9 mouse cellular contexts compared by ENCODE assay signal in genomic region chr4:150193915-150194314, GRCm38 (mm10). TPM values are rescaled to one million over a fixed set of nuclear protein-coding genes. Genes with fewer than 3 reads are reported as not detected.
A peak's percentile ranks its signal among the peaks of the same experiment; 100 is the strongest.
DNase-seq lines count a peak whose midpoint lies in the region; ATAC-seq and TF ChIP-seq lines count a peak whose summit lies in the region.
"Had no signal": no experiment of that assay in that cellular context is flagged by ENCODE, and none has a peak within 500 bp of the region (broad histone marks: within the 10 kb centered on the region; RNA-seq: fewer than 3 reads in every experiment).

No protein-coding gene starts in this region.

- TF ChIP-seq POLR2A in spleen, adult 2 months (IDR thresholded peaks at IDR 0.05; ENCODE audit: low read depth, low read length), result no peak
- TF ChIP-seq POLR2A in brain, embryonic 14.5 days (IDR thresholded peaks at IDR 0.05; ENCODE audit: borderline replicate concordance, extremely low read depth, insufficient read depth, insufficient read length, poor library complexity, severe bottlenecking), result no peak

- H3K4me2 ChIP-seq in heart, embryonic 11.5 days, result no peak overlapping the region
- H3K4me2 ChIP-seq: lung, embryonic 15.5 days had no signal

- no peaks in the 10 kb centered on the region for H3K4me1 ChIP-seq in heart, embryonic 11.5 days (ENCODE audit: control insufficient read depth, insufficient read depth, low read length)
- H3K4me1 ChIP-seq in spleen, adult 2 months (ENCODE audit: control insufficient read depth, insufficient read depth, insufficient read length), result no peaks in the 10 kb centered on the region
- H3K4me1 ChIP-seq in limb, embryonic 10.5 days, result peaks cover 7% of the 10 kb centered on the region
- H3K4me1 ChIP-seq: lung, embryonic 15.5 days had no signal

- DNase-seq in heart, postnatal 14 days, result peak; percentile 47 to 71
- DNase-seq in spleen, adult 2 months (ENCODE audit: low read depth in 1 of 2, low spot score in 2 of 2), result peak; percentile 17 to 33
- DNase-seq in spleen, adult 12 weeks (ENCODE audit: low spot score), result no peak
- peak; percentile 42 for DNase-seq in brain, embryonic 14.5 days (ENCODE audit: low read depth)
- DNase-seq in limb, embryonic 10.5 days (ENCODE audit: low spot score), result peak; percentile 76
- DNase-seq in skeletal muscle tissue, adult 2 months (ENCODE audit: low read depth, low spot score), result peak; percentile 18
- DNase-seq in frontal cortex, postnatal 14 days (ENCODE audit: low spot score in 2 of 2), result no peak

- intact Hi-C loops in heart, postnatal 14 days (cut with DNase I), result no loop called here

- 50% methylated on average over 1 of the region's 1 CpGs for WGBS in heart, embryonic 11.5 days (ENCODE audit: insufficient replicate concordance)
- 35% methylated on average over 1 of the region's 1 CpGs for WGBS in spleen, adult 2 months
- WGBS in limb, embryonic 10.5 days, result 43% methylated on average over 1 of the region's 1 CpGs

- H3K36me3 ChIP-seq in heart, embryonic 11.5 days (ENCODE audit: control insufficient read depth, insufficient read depth, low read length), result no peaks in the 10 kb centered on the region
- no peaks in the 10 kb centered on the region for H3K36me3 ChIP-seq in spleen, adult 2 months (ENCODE audit: control insufficient read depth, insufficient read depth, low read length)
- H3K36me3 ChIP-seq in limb, embryonic 10.5 days, result no peaks in the 10 kb centered on the region
- H3K36me3 ChIP-seq: lung, embryonic 15.5 days had no signal

- H3K9ac ChIP-seq in heart, embryonic 11.5 days (ENCODE audit: low read depth, low read length), result no peak overlapping the region
- H3K9ac ChIP-seq: lung, embryonic 15.5 days had no signal

- H3K9me3 ChIP-seq in heart, embryonic 11.5 days (replicated peaks; ENCODE audit: control insufficient read depth, low read length), result no peaks in the 10 kb centered on the region
- H3K9me3 ChIP-seq in limb, embryonic 10.5 days (replicated peaks), result no peaks in the 10 kb centered on the region
- H3K9me3 ChIP-seq: lung, embryonic 15.5 days had no signal

- no peak overlapping the region for H3K27ac ChIP-seq in heart, embryonic 11.5 days (ENCODE audit: low read depth, low read length)
- no peak overlapping the region for H3K27ac ChIP-seq in spleen, adult 2 months (ENCODE audit: insufficient read depth, low read length)
- H3K27ac ChIP-seq in limb, embryonic 10.5 days, result no peak overlapping the region
- H3K27ac ChIP-seq: lung, embryonic 15.5 days had no signal

- no peaks in the 10 kb centered on the region for H3K27me3 ChIP-seq in heart, embryonic 11.5 days (ENCODE audit: control insufficient read depth, insufficient read depth, low read length)
- no peaks in the 10 kb centered on the region for H3K27me3 ChIP-seq in spleen, adult 2 months (ENCODE audit: control insufficient read depth, insufficient read depth, low read length)
- no peaks in the 10 kb centered on the region for H3K27me3 ChIP-seq in limb, embryonic 10.5 days (ENCODE audit: low read depth, poor library complexity, severe bottlenecking)
- H3K27me3 ChIP-seq: lung, embryonic 15.5 days had no signal

- peak; percentile 59; the same call in 1 of the 2 replicates for TF ChIP-seq CTCF in spleen, adult 2 months (IDR thresholded peaks at IDR 0.05; ENCODE audit: extremely low read depth, insufficient read depth, insufficient read length, insufficient replicate concordance)
- TF ChIP-seq CTCF in brain, embryonic 14.5 days (IDR thresholded peaks at IDR 0.05; ENCODE audit: borderline replicate concordance, extremely low read depth, insufficient read depth, insufficient read length), result peak; percentile 72

- no peak overlapping the region for H3K4me3 ChIP-seq in heart, embryonic 11.5 days (ENCODE audit: low read depth, low read length)
- no peak overlapping the region for H3K4me3 ChIP-seq in spleen, adult 2 months (ENCODE audit: extremely low read depth, insufficient read depth, insufficient read length)
- H3K4me3 ChIP-seq in limb, embryonic 10.5 days, result no peak overlapping the region
- H3K4me3 ChIP-seq: lung, embryonic 15.5 days had no signal

- no peak for ATAC-seq in heart, embryonic 11.5 days (replicated peaks; ENCODE audit: insufficient number of reproducible peaks, low FRiP score, low TSS enrichment)

RNA-seq across cellular contexts. Expression of gene Car6, which starts 7.2 kb away (rescaled TPM):
- total RNA-seq in heart, postnatal 14 days (2021), result not detected
- 0.32 TPM in 1 of 2 replicates, not detected in the other for polyA plus RNA-seq in heart, embryonic 11.5 days (2014; fragmentation: Nextera tagmentation; extraction: Ambion mirVana)
- not detected in 2 replicates for polyA plus RNA-seq in spleen, adult 2 months (2012; rRNA removed)
- not detected in 2 replicates for polyA plus RNA-seq in brain, embryonic 14.5 days (2012; rRNA removed)
- polyA plus RNA-seq in limb, embryonic 10.5 days (2016; fragmentation: Nextera tagmentation; extraction: Ambion mirVana), result not detected in 2 replicates
- polyA plus RNA-seq: lung, embryonic 15.5 days had no signal

RNA-seq across cellular contexts. Expression of gene Eno1, which starts 42.6 kb away (rescaled TPM):
- 100 to 1,000 TPM; 165 to 170 TPM for total RNA-seq in heart, postnatal 14 days (2021)
- 2,057 and 2,150 TPM in 2 replicates for polyA plus RNA-seq in heart, embryonic 11.5 days (2014; fragmentation: Nextera tagmentation; extraction: Ambion mirVana)
- polyA plus RNA-seq in spleen, adult 2 months (2012; rRNA removed), result 120 and 224 TPM in 2 replicates
- polyA plus RNA-seq in brain, embryonic 14.5 days (2012; rRNA removed), result 485 and 505 TPM in 2 replicates
- polyA plus RNA-seq in limb, embryonic 10.5 days (2016; fragmentation: Nextera tagmentation; extraction: Ambion mirVana), result 3,103 and 4,103 TPM in 2 replicates

RNA-seq across cellular contexts. Expression of gene Slc2a7, which starts 45.1 kb away (rescaled TPM):
- not detected for total RNA-seq in heart, postnatal 14 days (2021)
- polyA plus RNA-seq in heart, embryonic 11.5 days (2014; fragmentation: Nextera tagmentation; extraction: Ambion mirVana), result not detected in 2 replicates
- polyA plus RNA-seq in spleen, adult 2 months (2012; rRNA removed), result not detected in 2 replicates
- polyA plus RNA-seq in brain, embryonic 14.5 days (2012; rRNA removed), result not detected in 2 replicates
- polyA plus RNA-seq in limb, embryonic 10.5 days (2016; fragmentation: Nextera tagmentation; extraction: Ambion mirVana), result not detected in 2 replicates
- polyA plus RNA-seq: lung, embryonic 15.5 days had no signal

Comparison
In these comparisons a context has a peak if more than half of its experiments do, and no peak if none do; other contexts are left out.
1. DNase-seq: peak in heart, postnatal 14 days (2 of 2), spleen, adult 2 months (2 of 2), brain, embryonic 14.5 days (single experiment), limb, embryonic 10.5 days (single experiment) and skeletal muscle tissue, adult 2 months (single experiment); none in spleen, adult 12 weeks (single experiment) and frontal cortex, postnatal 14 days (0 of 2).